Mouse (Mus musculus): Measurements from ENCODE around the gene Pradc1. TPM values are rescaled to one million over a fixed set of nuclear protein-coding genes. Genes with fewer than 3 reads are reported as not detected.

Pradc1 gene
- total RNA-seq, 2 experiments from 2014 or later, result 15.8 to 17.9 TPM

- DNase-seq (ENCODE audit: extremely low spot score in 1 of 2, low spot score in 1 of 2), result no peak
Measured at GRCm38 (mm10) chr6:85399715-85400114, 52.1 kb downstream of the Pradc1 start.

GRCm38 (mm10) chr6:85397165-85397564 lies 54.6 kb downstream of the Pradc1 start:
- DNase-seq (ENCODE audit: extremely low spot score in 1 of 2, low spot score in 1 of 2), result peak; percentile 18 to 69

Other genes starting within 250 kb of the Pradc1 start
- gene Sfxn5, start 118.5 kb downstream of the Pradc1 start, total RNA-seq (2021), result 100 to 1,000 TPM; 168 to 177 TPM
- 10 to 100 TPM; 53.8 to 55.3 TPM for gene Rab11fip5, start 77.3 kb downstream of the Pradc1 start, total RNA-seq (2021)
- not detected for gene Noto, start 28.1 kb downstream of the Pradc1 start, total RNA-seq (2021)
- 10 to 100 TPM; 38.9 to 40.9 TPM for gene Smyd5, start 20.0 kb downstream of the Pradc1 start, total RNA-seq (2021)
- 100 to 1,000 TPM; 194 to 226 TPM for gene Cct7, start 456 bp downstream of the Pradc1 start, total RNA-seq (2021)
- 10 to 100 TPM; 95.1 to 98.5 TPM for gene Fbxo41, start 51.0 kb upstream of the Pradc1 start, total RNA-seq (2021)
- gene Egr4, start 61.6 kb upstream of the Pradc1 start, total RNA-seq (2021), result 10 to 100 TPM; 26.8 to 28.1 TPM
- gene Alms1, start 135.6 kb upstream of the Pradc1 start, total RNA-seq (2021), result 1 to 10 TPM; 5.2 to 7.8 TPM

Data from layer of hippocampus, postnatal 25 days (tissue).